Mouse (Mus musculus): Measurements from ENCODE around the gene Snx8.

Gene Snx8

GRCm38 (mm10) chr5:140332519-140332918, 56.5 kb downstream of the Snx8 start:
- ChIA-PET POLR2A (interaction anchor here (0.6 to 4.0 kb wide), 42 partner anchors 9 to 1820 kb away, joined by 3 to 31 read pairs (median 4); partner anchors contain the start of genes Mad1l1 (in 3 of the 4), Nudt1 (in 3 of the 4), Eif3b (in 2 of the 4) and Snx8 (in 2 of the 4)), CTCF (interaction anchor here (0.5 to 3.2 kb wide), 18 partner anchors 9 to 1993 kb away, joined by 3 to 14 read pairs (median 4); partner anchors contain the start of genes Ints1 (in 1 of the 4), Mad1l1 (in 1 of the 4) and Nudt1 (in 1 of the 4))

GRCm38 (mm10) chr5:140331615-140332512, 57.2 kb downstream of the Snx8 start, which contains the start of gene Mrm2:
TSS of gene Mrm2 (minus strand) at chr5:140331898.
- POLR2A ChIA-PET: interaction anchor here (0.6 to 4.0 kb wide), 40 partner anchors 8 to 1270 kb away, joined by 3 to 31 read pairs (median 4); partner anchors contain the start of genes Mad1l1 (in 3 of the 4), Nudt1 (in 3 of the 4), Eif3b (in 2 of the 4) and Snx8 (in 2 of the 4)
- CTCF ChIA-PET: interaction anchor here (0.5 to 3.2 kb wide), 19 partner anchors 9 to 1994 kb away, joined by 3 to 14 read pairs (median 4); partner anchors contain the start of genes Mad1l1 (in 1 of the 4), Nudt1 (in 1 of the 4) and Snx8 (in 1 of the 4)

GRCm38 (mm10) chr5:140324058-140324457, 65.0 kb downstream of the Snx8 start:
- ChIA-PET POLR2A (interaction anchor here in 3 of 4 experiments (0.6 to 1.3 kb wide), 5 partner anchors 8 to 907 kb away, joined by 3 to 6 read pairs (median 5); no protein-coding TSS in a partner anchor), CTCF (no interaction called here)

- CTCF ChIA-PET: interaction anchor here in 2 of 4 experiments (1.0 to 1.2 kb wide), 2 partner anchors 10 to 66 kb away, joined by 5 to 12 read pairs; partner anchors contain the start of gene Mrm2 (in 1 of the 2)
Observed at GRCm38 (mm10) chr5:140321756-140322575, 67.1 kb downstream of the Snx8 start.

GRCm38 (mm10) chr5:140321042-140321755, 67.9 kb downstream of the Snx8 start, which contains the start of the genes Mad1l1 and Nudt1:
TSS of gene Mad1l1 (minus strand) at chr5:140321552.
TSS of gene Nudt1 (plus strand) at chr5:140321656.
- ChIA-PET POLR2A (interaction anchor here in 3 of 4 experiments (0.6 to 3.8 kb wide), 16 partner anchors 9 to 572 kb away, joined by 3 to 31 read pairs (median 4); partner anchors contain the start of genes Mrm2 (in 3 of the 3) and Eif3b (in 2 of the 3)), CTCF (interaction anchor here in 3 of 4 experiments (0.6 to 1.2 kb wide), 4 partner anchors 11 to 1692 kb away, joined by 3 to 12 read pairs (median 5); partner anchors contain the start of gene Mrm2 (in 1 of the 3))

More at GRCm38 (mm10) chr5:140321756-140322575, 67.1 kb downstream of the Snx8 start:
- POLR2A ChIA-PET: interaction anchor here in 3 of 4 experiments (0.6 to 3.8 kb wide), 13 partner anchors 8 to 389 kb away, joined by 3 to 31 read pairs (median 5); partner anchors contain the start of genes Mrm2 (in 3 of the 3) and Eif3b (in 2 of the 3)

GRCm38 (mm10) chr5:140316716-140317115, 72.3 kb downstream of the Snx8 start:
- CTCF ChIA-PET: interaction anchor here in 1 of 4 experiments (1.4 kb wide), 1 partner anchor 10 kb away, joined by 3 read pairs; no protein-coding TSS in a partner anchor
- POLR2A ChIA-PET: interaction anchor here in 2 of 4 experiments (0.5 to 2.5 kb wide), 6 partner anchors 8 to 386 kb away, joined by 3 to 6 read pairs (median 4); partner anchors contain the start of genes Eif3b (in 1 of the 2) and Mrm2 (in 1 of the 2)

GRCm38 (mm10) chr5:140307602-140308001, 81.5 kb downstream of the Snx8 start:
- ChIA-PET CTCF (interaction anchor here in 3 of 4 experiments (0.6 to 2.0 kb wide), 5 partner anchors 10 to 386 kb away, joined by 3 to 5 read pairs (median 3); no protein-coding TSS in a partner anchor), POLR2A (interaction anchor here in 1 of 4 experiments (0.9 to 1.3 kb wide), 2 partner anchors 13 to 21 kb away, joined by 3 to 4 read pairs; no protein-coding TSS in a partner anchor)

- POLR2A ChIA-PET: interaction anchor here in 1 of 4 experiments (0.6 to 1.0 kb wide), 3 partner anchors 12 to 374 kb away, joined by 3 to 8 read pairs (median 4); no protein-coding TSS in a partner anchor
- CTCF ChIA-PET: interaction anchor here in 3 of 4 experiments (0.6 to 2.2 kb wide), 7 partner anchors 10 to 192 kb away, joined by 3 to 10 read pairs (median 3); no protein-coding TSS in a partner anchor
Observed at GRCm38 (mm10) chr5:140306016-140306415, 83.0 kb downstream of the Snx8 start.

- POLR2A ChIA-PET: interaction anchor here in 2 of 4 experiments (0.6 to 1.5 kb wide), 7 partner anchors 14 to 93 kb away, joined by 3 to 4 read pairs (median 3); partner anchors contain the start of genes Mad1l1 (in 1 of the 2) and Nudt1 (in 1 of the 2)
- CTCF ChIA-PET: interaction anchor here in 3 of 4 experiments (0.6 to 0.7 kb wide), 4 partner anchors 41 to 1213 kb away, joined by 3 to 4 read pairs (median 4); no protein-coding TSS in a partner anchor
Observed at GRCm38 (mm10) chr5:140298291-140298690, 90.8 kb downstream of the Snx8 start.

- ChIA-PET POLR2A (interaction anchor here in 2 of 4 experiments (0.8 to 1.4 kb wide), 2 partner anchors 10 to 40 kb away, joined by 3 to 5 read pairs; no protein-coding TSS in a partner anchor), CTCF (interaction anchor here (0.5 to 1.4 kb wide), 23 partner anchors 10 to 483 kb away, joined by 3 to 8 read pairs (median 3); partner anchors contain the start of genes Elfn1 (in 1 of the 4), Gm26938 (in 1 of the 4) and Psmg3 (in 1 of the 4))
Observed at GRCm38 (mm10) chr5:140292152-140292551, 96.9 kb downstream of the Snx8 start.
